Mouse (Mus musculus) intestine, embryonic 14.5 days (tissue): ENCODE data around the gene Smok3c. TPM values are rescaled to one million over a fixed set of nuclear protein-coding genes. Genes with fewer than 3 reads are reported as not detected.

Experiments used
- ATAC-seq: fragments of 200-750 bp; cut with Nextera tagmentation; replicated peaks from 2 replicates; pipeline ENCODE4 v1.8.0; 2017; ENCODE audit warnings: low read depth, moderate number of reproducible peaks, moderate TSS enrichment, moderate library complexity; ENCODE audit not compliant: low FRiP score, low TSS enrichment
- DNase-seq: peaks from one replicate; pipeline ENCODE4 v3.0.0-alpha.2; 2018; ENCODE audit warnings: low spot score
- H3K27ac ChIP-seq: fragments of 300-500 bp; sonication (generic); 2 replicates; pipeline ENCODE4 v1.5.1; 2014; ENCODE audit warnings: low read depth, mild to moderate bottlenecking, control low read depth
- H3K27me3 ChIP-seq: fragments of 300-500 bp; sonication (generic); replicated peaks from 2 replicates; pipeline ENCODE4 v1.6.1; 2014; ENCODE audit warnings: low read length, control low read depth; ENCODE audit not compliant: control insufficient read depth, insufficient read depth
- H3K36me3 ChIP-seq: fragments of 300-500 bp; sonication (generic); 2 replicates; pipeline ENCODE4 v1.6.1; 2014; ENCODE audit warnings: low read length, control low read depth; ENCODE audit not compliant: control insufficient read depth, insufficient read depth
- H3K4me1 ChIP-seq: fragments of 300-500 bp; sonication (generic); replicated peaks from 2 replicates; pipeline ENCODE4 v1.6.1; 2014; ENCODE audit warnings: low read length, control low read depth, mixed read lengths; ENCODE audit not compliant: control insufficient read depth, insufficient read depth
- H3K4me2 ChIP-seq: fragments of 300-500 bp; sonication (generic); 2 replicates; pipeline ENCODE4 v1.6.1; 2014; ENCODE audit warnings: low read length
- H3K4me3 ChIP-seq: fragments of 300-500 bp; sonication (generic); 2 replicates; pipeline ENCODE4 v1.5.1; 2014; ENCODE audit warnings: low read depth, low read length, control low read depth, mixed read lengths
- H3K9ac ChIP-seq: fragments of 300-500 bp; sonication (generic); 2 replicates; pipeline ENCODE4 v1.6.1; 2014; ENCODE audit warnings: mild to moderate bottlenecking, low read length
- H3K9me3 ChIP-seq: fragments of 300-500 bp; sonication (generic); 2 replicates; pipeline ENCODE4 v1.6.1; 2016; ENCODE audit warnings: low read length, control low read depth; ENCODE audit not compliant: control insufficient read depth
- WGBS: fragments of 180-500 bp; shearing (Covaris S2); extraction: QIAGEN DNeasy Blood & Tissue Kit; methylation state at CpG from one replicate; pipeline ENCODE4 v1.1.7; 2014; 5-methylcytosine and 5-hydroxymethylcytosine counted together
- polyA plus RNA-seq: library from polyadenylated mRNA; unstranded; fragments of >200 nt; fragmentation: Nextera tagmentation; extraction: Ambion mirVana; gene quantifications from 2 replicates; pipeline ENCODE4 v1.2.1, GENCODE M21; 2014

Gene Smok3c
- polyA plus RNA-seq, 1 experiment from 2014 or later, result not detected

DNA sequence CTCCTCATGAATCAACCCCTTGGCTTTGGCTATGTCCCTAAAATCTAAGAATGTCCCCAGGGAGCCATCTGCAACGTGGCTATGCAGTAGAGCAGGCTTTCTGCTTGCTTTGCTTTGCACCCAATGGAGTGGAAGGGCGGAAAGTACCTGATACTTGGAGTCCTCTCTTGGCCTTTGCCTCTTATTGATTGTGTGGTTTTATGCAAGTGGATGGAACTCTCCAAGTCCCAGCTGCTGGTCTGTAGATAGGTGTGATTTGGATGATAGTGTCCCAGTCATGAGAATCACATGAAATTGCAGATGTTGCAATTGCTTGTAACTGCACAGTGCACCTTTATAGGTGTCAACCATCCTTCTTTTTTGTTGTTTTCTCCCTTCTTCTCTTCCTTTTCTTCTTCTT, 23.2 kb downstream of the Smok3c start:
- H3K27me3 ChIP-seq, result no peaks in the 10 kb centered on the region
- no peaks in the 10 kb centered on the region for H3K36me3 ChIP-seq
- H3K9ac ChIP-seq, result no peak overlapping the region
- ATAC-seq, result no peak
- no peak overlapping the region for H3K4me2 ChIP-seq
- WGBS, result 63% methylated on average over 2 of the region's 2 CpGs
- H3K9me3 ChIP-seq, result no peaks in the 10 kb centered on the region
- no peak for DNase-seq
- H3K27ac ChIP-seq, result no peak overlapping the region
- H3K4me1 ChIP-seq, result no peaks in the 10 kb centered on the region
- no peak overlapping the region for H3K4me3 ChIP-seq

- Histone ChIP-seq H3K9ac (no peak overlapping the region), H3K9me3 (no peaks in the 10 kb centered on the region), H3K4me3 (no peak overlapping the region), H3K4me2 (no peak overlapping the region), H3K27ac (no peak overlapping the region), H3K36me3 (no peaks in the 10 kb centered on the region), H3K27me3 (no peaks in the 10 kb centered on the region), H3K4me1 (no peaks in the 10 kb centered on the region)
- 91% methylated on average over 5 of the region's 5 CpGs for WGBS
- no peak for ATAC-seq
- DNase-seq, result no peak
These were observed 27.5 kb downstream of the Smok3c start for GRCm38 (mm10) chr5:138080456-138080855.

GRCm38 (mm10) chr5:138081446-138081845, 28.5 kb downstream of the Smok3c start:
- Histone ChIP-seq H3K4me1 (peaks cover 7% of the 10 kb centered on the region), H3K9me3 (no peaks in the 10 kb centered on the region), H3K4me3 (no peak overlapping the region), H3K27ac (no peak overlapping the region), H3K4me2 (no peak overlapping the region), H3K9ac (no peak overlapping the region), H3K27me3 (no peaks in the 10 kb centered on the region), H3K36me3 (no peaks in the 10 kb centered on the region)
- no peak for ATAC-seq
- WGBS, result 84% methylated on average over 9 of the region's 9 CpGs
- no peak for DNase-seq

GRCm38 (mm10) chr5:138083318-138083900, 30.4 kb downstream of the Smok3c start:
- Histone ChIP-seq H3K4me1 (peaks cover 17% of the 10 kb centered on the region), H3K9ac (no peak overlapping the region), H3K9me3 (no peaks in the 10 kb centered on the region), H3K27ac (no peak overlapping the region), H3K4me3 (no peak overlapping the region), H3K27me3 (no peaks in the 10 kb centered on the region), H3K4me2 (no peak overlapping the region), H3K36me3 (peaks cover 14% of the 10 kb centered on the region)
- ATAC-seq, result no peak
- 62% methylated on average over 2 of the region's 2 CpGs for WGBS
- DNase-seq, result no peak

- no peak for DNase-seq
- no peak for ATAC-seq
- Histone ChIP-seq H3K27me3 (no peaks in the 10 kb centered on the region), H3K4me1 (peaks cover 20% of the 10 kb centered on the region), H3K4me2 (no peak overlapping the region), H3K27ac (no peak overlapping the region), H3K36me3 (peaks cover 14% of the 10 kb centered on the region), H3K9ac (no peak overlapping the region), H3K4me3 (no peak overlapping the region), H3K9me3 (no peaks in the 10 kb centered on the region)
- 90% methylated on average over 2 of the region's 2 CpGs for WGBS
These were observed 30.9 kb downstream of the Smok3c start for GRCm38 (mm10) chr5:138083936-138084335.

- no peak overlapping the region; the same call in 1 of the 2 replicates for H3K9ac ChIP-seq
- WGBS, result 21% methylated on average over 2 of the region's 2 CpGs
These were observed 31.5 kb downstream of the Smok3c start for GRCm38 (mm10) chr5:138084507-138084906.

DNA sequence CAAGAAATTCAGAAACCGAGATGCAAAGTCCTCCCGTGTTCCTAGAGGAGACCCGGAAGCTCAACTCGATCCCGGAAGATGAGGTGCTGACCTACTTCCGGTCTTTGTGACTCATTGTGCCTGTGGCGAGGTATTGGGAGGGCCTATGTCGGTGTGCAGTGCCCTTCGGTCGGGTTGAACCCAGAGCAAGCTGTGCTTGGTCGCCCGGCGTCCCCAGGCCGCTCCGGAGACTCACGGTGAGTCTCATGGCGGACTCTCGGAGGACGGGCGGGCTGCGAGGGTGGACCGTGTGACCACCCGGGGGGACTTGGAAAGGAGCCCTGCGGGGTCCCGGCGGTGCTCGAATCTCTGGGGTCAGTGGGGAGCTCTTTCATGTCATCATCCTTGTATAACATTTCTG, 32.0 kb downstream of the Smok3c start, which contains the start of gene Zkscan1:
Zkscan1 (plus strand) TSS at position 89 of the 400 bp plus-strand sequence.
- Histone ChIP-seq H3K27ac (peak within 1 kb of the TSS; percentile 89), H3K4me3 (peak within 1 kb of the TSS; percentile 100), H3K4me2 (peak within 1 kb of the TSS; percentile 91), H3K27me3 (no peaks in the 10 kb centered on the region), H3K9ac (peak within 1 kb of the TSS; percentile 99), H3K4me1 (peaks cover 20% of the 10 kb centered on the region), H3K9me3 (no peaks in the 10 kb centered on the region), H3K36me3 (peaks cover 14% of the 10 kb centered on the region)
- DNase-seq (peak; percentile 88), ATAC-seq (peak; percentile 90)
- under 1% methylated on average over 27 of the region's 27 CpGs for WGBS

More at GRCm38 (mm10) chr5:138084507-138084906, 31.5 kb downstream of the Smok3c start:
- no peak for ATAC-seq
- peaks cover 14% of the 10 kb centered on the region for H3K36me3 ChIP-seq
- H3K27ac ChIP-seq, result no peak overlapping the region
- H3K4me1 ChIP-seq, result peaks cover 20% of the 10 kb centered on the region
- DNase-seq, result no peak
- H3K4me2 ChIP-seq, result peak overlapping the region; percentile 91
- H3K4me3 ChIP-seq, result peak overlapping the region; percentile 100
- H3K27me3 ChIP-seq, result no peaks in the 10 kb centered on the region
- no peaks in the 10 kb centered on the region for H3K9me3 ChIP-seq

GRCm38 (mm10) chr5:138085421-138085911, 32.5 kb downstream of the Smok3c start:
- Histone ChIP-seq H3K27me3 (no peaks in the 10 kb centered on the region), H3K36me3 (peaks cover 14% of the 10 kb centered on the region), H3K4me1 (peaks cover 20% of the 10 kb centered on the region), H3K9me3 (no peaks in the 10 kb centered on the region), H3K4me2 (peak overlapping the region; percentile 91), H3K4me3 (peak overlapping the region; percentile 100), H3K27ac (peak overlapping the region; percentile 89), H3K9ac (peak overlapping the region; percentile 99)
- ATAC-seq (no peak; the same call in 1 of the 2 replicates), DNase-seq (no peak)
- WGBS, result under 1% methylated on average over 18 of the region's 18 CpGs

DNA sequence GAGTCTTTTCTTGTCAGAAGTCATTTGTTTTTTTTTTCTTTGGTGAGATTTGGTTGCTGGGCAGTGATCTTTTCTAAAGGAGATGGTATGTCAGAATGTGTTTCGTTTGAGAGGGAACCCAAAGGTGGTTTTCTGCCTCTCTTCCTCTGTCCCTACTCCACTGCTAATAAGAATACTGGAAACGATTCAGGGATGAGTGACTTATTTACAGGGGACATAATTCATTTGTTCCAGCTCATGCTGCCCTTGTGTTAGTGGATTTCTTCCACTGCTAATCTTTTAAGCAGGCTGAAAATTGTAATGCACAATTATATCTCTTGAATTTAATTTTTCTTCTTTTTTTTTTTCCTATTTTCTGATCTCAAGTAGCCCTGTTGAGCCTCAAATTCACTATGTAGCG, 33.8 kb downstream of the Smok3c start:
- WGBS, result 68% methylated on average over 3 of the region's 3 CpGs
- H3K36me3 ChIP-seq, result peaks cover 14% of the 10 kb centered on the region
- DNase-seq (no peak), ATAC-seq (no peak)
- no peaks in the 10 kb centered on the region for H3K27me3 ChIP-seq
- H3K4me2 ChIP-seq, result peak overlapping the region; percentile 91
- H3K4me1 ChIP-seq, result peaks cover 20% of the 10 kb centered on the region
- H3K9ac ChIP-seq, result 0 out of 2 replicates have a peak overlapping the region, but pooled peaks have one; percentile 99
- no peak overlapping the region for H3K27ac ChIP-seq
- H3K9me3 ChIP-seq, result no peaks in the 10 kb centered on the region
- H3K4me3 ChIP-seq, result no peak overlapping the region
